Mouse (Mus musculus) lung, adult 2 months (tissue): ENCODE data around the gene Ddx31.

Experiments
- CTCF ChIP-seq: fragments of 200-500 bp; IDR thresholded peaks from 2 replicates; pipeline ENCODE4 v1.5.1; 2011; ENCODE audit warnings: mild to moderate bottlenecking, low read length, control low read depth; ENCODE audit not compliant: insufficient read depth
- POLR2A ChIP-seq: fragments of 200-500 bp; IDR thresholded peaks from 2 replicates; pipeline ENCODE4 v1.6.1; 2011; ENCODE audit warnings: low read depth, mild to moderate bottlenecking, control low read depth, low read length, borderline replicate concordance; ENCODE audit errors: extremely low read depth

- no peak for TF ChIP-seq CTCF
- TF ChIP-seq POLR2A, result no peak
Measured at GRCm38 (mm10) chr2:28945388-28945787, 105.2 kb downstream of the Ddx31 start.
